Mouse (Mus musculus) layer of hippocampus, postnatal 14 days (tissue): ENCODE measurements at regions not wholly inside any gene's neighbourhood (a gene's known extent, or its start where the extent isn't known, plus 50 kb on each side); places are given as distances from the start of the nearest gene placed in this dataset.

Experiments used
- DNase-seq, 2 experiments: peaks; one replicate each; pipeline ENCODE4 v3.0.0; 2021 to 2022; ENCODE audit warnings: low spot score in 2 of 2, mixed read lengths in 1 of 2

GRCm38 (mm10) chr16:39650616-39651015, 333.5 kb upstream of the Lsamp start:
- peak in 1 of 2 experiments; percentile 29 for DNase-seq

- no peak for DNase-seq
These were observed 316.3 kb upstream of the Lsamp start for GRCm38 (mm10) chr16:39667905-39668304.

- DNase-seq, result no peak
These were observed 311.8 kb upstream of the Lsamp start for GRCm38 (mm10) chr16:39672096-39672985.

- DNase-seq, result peak in 1 of 2 experiments; percentile 34
These were observed 308.4 kb upstream of the Lsamp start for GRCm38 (mm10) chr16:39675775-39676174.

GRCm38 (mm10) chr16:39678285-39678684, 305.9 kb upstream of the Lsamp start:
- no peak for DNase-seq

GRCm38 (mm10) chr16:39693061-39693460, 291.1 kb upstream of the Lsamp start:
- DNase-seq, result peak in 1 of 2 experiments; percentile 66

GRCm38 (mm10) chr16:39695855-39696254, 288.3 kb upstream of the Lsamp start:
- DNase-seq, result no peak

- no peak for DNase-seq
These were observed 285.0 kb upstream of the Lsamp start for GRCm38 (mm10) chr16:39699201-39699600.

GRCm38 (mm10) chr16:39706131-39706530, 278.0 kb upstream of the Lsamp start:
- no peak for DNase-seq

- DNase-seq, result no peak
These were observed 274.6 kb upstream of the Lsamp start for GRCm38 (mm10) chr16:39709387-39710039.

GRCm38 (mm10) chr16:39727586-39727985, 256.6 kb upstream of the Lsamp start:
- peak in 1 of 2 experiments; percentile 64 for DNase-seq

GRCm38 (mm10) chr16:39746041-39746736, 238.0 kb upstream of the Lsamp start:
- DNase-seq, result no peak

GRCm38 (mm10) chr16:39751748-39752147, 232.4 kb upstream of the Lsamp start:
- peak in 1 of 2 experiments; percentile 59 for DNase-seq

GRCm38 (mm10) chr16:39801063-39801462, 183.1 kb upstream of the Lsamp start:
- no peak for DNase-seq

GRCm38 (mm10) chr16:39820131-39820530, 164.0 kb upstream of the Lsamp start:
- DNase-seq, result peak in 1 of 2 experiments; percentile 1

- no peak for DNase-seq
These were observed 149.9 kb upstream of the Lsamp start for GRCm38 (mm10) chr16:39834241-39834640.

- DNase-seq, result peak in 1 of 2 experiments; percentile 1
These were observed 102.6 kb upstream of the Lsamp start for GRCm38 (mm10) chr16:39881525-39881924.

- no peak for DNase-seq
These were observed 96.2 kb upstream of the Lsamp start for GRCm38 (mm10) chr16:39887944-39888343.
